Mouse (Mus musculus) common myeloid progenitor, adult 5-6 weeks (primary cell): ENCODE data around the gene Cuedc2. TPM values are rescaled to one million over a fixed set of nuclear protein-coding genes. Genes with fewer than 3 reads are reported as not detected.

Experiments
- ATAC-seq: replicated peaks from 2 replicates; pipeline ENCODE4 v1.8.0; 2016; ENCODE audit warnings: low read depth, mild to moderate bottlenecking, moderate TSS enrichment, inconsistent platforms; ENCODE audit not compliant: poor library complexity, severe bottlenecking
- total RNA-seq: library from RNA; stranded (forward); fragments of 200-1000, 187-1606 nt; gene quantifications from 2 replicates; pipeline ENCODE4 v1.2.3, GENCODE M21; 2017

Gene Cuedc2
- total RNA-seq, 1 experiment from 2014 or later, result 149 TPM

- no peak for ATAC-seq
Measured at GRCm38 (mm10) chr19:46284686-46285085, 53.8 kb downstream of the Cuedc2 start.

- no peak for ATAC-seq
Measured at GRCm38 (mm10) chr19:46282081-46282849, 56.2 kb downstream of the Cuedc2 start.

Other genes starting within 250 kb of the Cuedc2 start
- not detected in 2 replicates for gene Elovl3, start 206.8 kb downstream of the Cuedc2 start, total RNA-seq
- gene Pitx3, start 190.4 kb downstream of the Cuedc2 start, total RNA-seq, result not detected in 2 replicates
- gene Gbf1, start 186.2 kb downstream of the Cuedc2 start, total RNA-seq, result 23.7 and 38.7 TPM in 2 replicates
- 7.2 and 8.3 TPM in 2 replicates for gene Nfkb2, start 34.4 kb downstream of the Cuedc2 start, total RNA-seq
- gene Psd, start 11.5 kb downstream of the Cuedc2 start, total RNA-seq, result 0.69 TPM in 1 of 2 replicates, not detected in the other
- gene Fbxl15, start 10.5 kb downstream of the Cuedc2 start, total RNA-seq, result 3.3 and 4.3 TPM in 2 replicates
- gene Mfsd13a, start 2.4 kb upstream of the Cuedc2 start, total RNA-seq, result 11.5 and 13.6 TPM in 2 replicates
- 1.5 and 2.5 TPM in 2 replicates for gene 2310034G01Rik, start 11.6 kb upstream of the Cuedc2 start, total RNA-seq
- gene Actr1a, start 57.0 kb upstream of the Cuedc2 start, total RNA-seq, result 80.1 TPM in 2 replicates
- gene Sufu, start 58.2 kb upstream of the Cuedc2 start, total RNA-seq, result 22.2 and 30.2 TPM in 2 replicates
- 17.7 and 30.3 TPM in 2 replicates for gene Trim8, start 163.0 kb upstream of the Cuedc2 start, total RNA-seq
- gene Arl3, start 234.5 kb upstream of the Cuedc2 start, total RNA-seq, result 25.5 and 27.3 TPM in 2 replicates
- gene Sfxn2, start 234.7 kb upstream of the Cuedc2 start, total RNA-seq, result 8.9 and 13.3 TPM in 2 replicates